Mouse (Mus musculus) MEL (cell line): ENCODE measurements around the gene Gm6793.

ENCODE experiments used
- E2F4 ChIP-seq: IDR thresholded peaks from 2 replicates; pipeline ENCODE4 v1.6.1; 2011; ENCODE audit warnings: low read depth, low read length, improper control_type of control experiment, borderline replicate concordance
- POLR2A ChIP-seq, 2 experiments: IDR thresholded peaks; 2 replicates each; pipeline ENCODE4 v1.6.1; 2011 to 2012; ENCODE audit warnings: low read length in 2 of 2, mild to moderate bottlenecking in 2 of 2, control low read depth in 1 of 2, improper control_type of control experiment in 1 of 2, low read depth in 1 of 2, moderate library complexity in 1 of 2; ENCODE audit not compliant: control insufficient read depth in 1 of 2, insufficient read depth in 1 of 2, poor library complexity in 1 of 2
- SIN3A ChIP-seq: IDR thresholded peaks from 2 replicates; pipeline ENCODE4 v1.6.1; 2012; ENCODE audit warnings: low read length, improper control_type of control experiment, inconsistent platforms
- TCF12 ChIP-seq: IDR thresholded peaks from 2 replicates; pipeline ENCODE4 v1.6.1; 2014; ENCODE audit warnings: low read depth, mild to moderate bottlenecking, inconsistent platforms, low read length, improper control_type of control experiment, moderate library complexity
- USF2 ChIP-seq, 2 experiments: IDR thresholded peaks; 2 replicates each; pipeline ENCODE4 v1.6.1; 2011 to 2012; ENCODE audit warnings: improper control_type of control experiment in 2 of 2, low read length in 2 of 2, borderline replicate concordance in 1 of 2, inconsistent platforms in 1 of 2, low read depth in 1 of 2, mild to moderate bottlenecking in 1 of 2; ENCODE audit not compliant: insufficient read depth in 1 of 2
- ZC3H11A ChIP-seq: IDR thresholded peaks from 2 replicates; pipeline ENCODE4 v1.6.1; 2012; ENCODE audit warnings: low read depth, mild to moderate bottlenecking, inconsistent platforms, low read length, improper control_type of control experiment
- ZNF384 ChIP-seq: IDR thresholded peaks from 2 replicates; pipeline ENCODE4 v1.6.1; 2012; ENCODE audit warnings: low read depth, mild to moderate bottlenecking, inconsistent platforms, low read length, improper control_type of control experiment

- TF ChIP-seq TCF12 = no peak
- no peak for TF ChIP-seq POLR2A (IDR thresholded peaks at IDR 0.05; ENCODE audit: control insufficient read depth in 1 of 2, insufficient read depth in 1 of 2, low read depth in 1 of 2, low read length in 2 of 2, poor library complexity in 1 of 2)
- no peak for TF ChIP-seq ZC3H11A
- TF ChIP-seq SIN3A = no peak
- no peak for TF ChIP-seq E2F4
- TF ChIP-seq USF2 (IDR thresholded peaks at IDR 0.05; ENCODE audit: borderline replicate concordance in 1 of 2, insufficient read depth in 1 of 2, low read depth in 1 of 2, low read length in 2 of 2) = no peak
- no peak for TF ChIP-seq ZNF384
Measured at GRCm38 (mm10) chr8:111991278-111991677, 23.6 kb downstream of the Gm6793 start.
